ENCODE assay signal across 8 mouse cellular contexts in the genomic region with DNA sequence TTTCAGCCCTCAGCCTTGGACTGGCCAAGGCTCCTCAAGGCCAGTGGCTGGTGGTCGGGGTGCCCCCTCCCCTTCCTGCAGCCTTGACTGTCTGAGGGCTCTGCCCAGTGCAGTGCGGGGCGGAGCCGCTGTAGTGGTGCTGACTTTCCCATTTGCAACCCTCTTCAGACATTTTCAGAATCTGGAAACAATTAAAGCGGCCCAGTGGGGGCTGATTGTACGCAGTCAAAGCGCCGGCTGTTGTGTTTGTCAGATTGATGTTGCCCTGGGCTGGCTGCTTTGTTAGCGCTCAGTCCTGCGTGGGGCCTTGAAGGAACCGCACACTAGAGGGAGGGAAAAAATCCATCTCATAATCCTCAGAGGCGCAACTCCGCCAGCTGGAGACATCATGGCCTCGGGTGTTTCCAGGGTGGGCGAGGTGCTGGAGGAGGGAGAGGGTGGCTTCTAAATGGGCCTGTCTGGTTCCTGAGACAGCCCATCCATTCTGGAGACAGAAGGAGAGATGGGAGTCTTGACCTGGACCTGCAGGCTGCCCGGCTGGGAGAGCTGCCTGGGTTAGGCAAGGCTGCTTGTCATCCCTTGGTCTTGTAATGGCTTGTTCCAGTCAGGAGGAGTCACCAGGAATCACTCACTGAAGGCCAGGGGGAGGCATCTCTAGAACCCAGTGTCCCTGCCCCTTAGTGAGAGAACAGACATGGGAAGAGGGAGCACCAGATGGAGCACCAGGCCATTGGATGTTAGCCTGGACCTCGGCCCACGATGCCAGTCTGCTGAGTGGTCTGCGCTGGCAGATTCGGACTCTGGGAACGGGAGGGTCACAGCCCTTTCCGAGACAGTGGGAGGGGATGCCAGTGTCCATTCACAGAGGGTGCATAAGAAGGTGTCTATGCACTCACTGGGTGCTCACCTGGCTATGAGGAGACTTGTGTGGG.
DNase-seq lines count a peak whose midpoint lies in the region; ATAC-seq lines count a peak whose summit lies in the region.

No protein-coding gene starts in this region.

- no peak overlapping the region for H3K4me3 ChIP-seq in heart, embryonic 13.5 days
- H3K4me3 ChIP-seq in heart, embryonic 11.5 days (ENCODE audit: low read depth, low read length), result no peak overlapping the region
- H3K4me3 ChIP-seq in hindbrain, embryonic 13.5 days, result no peak overlapping the region
- no peak overlapping the region for H3K4me3 ChIP-seq in midbrain, embryonic 16.5 days (ENCODE audit: low read depth, low read length)

- peak overlapping the region; percentile 37 for H3K9ac ChIP-seq in heart, embryonic 13.5 days
- no peak overlapping the region for H3K9ac ChIP-seq in heart, embryonic 11.5 days (ENCODE audit: low read depth, low read length)
- peak overlapping the region; percentile 63 for H3K9ac ChIP-seq in hindbrain, embryonic 13.5 days
- H3K9ac ChIP-seq in midbrain, embryonic 16.5 days (ENCODE audit: low read depth, low read length), result peak overlapping the region; percentile 45; the same call in 1 of the 2 replicates

- peak; percentile 84 for DNase-seq in embryo, embryonic 10 days (ENCODE audit: low spot score)
- DNase-seq in frontal cortex, postnatal 14 days (ENCODE audit: low spot score in 2 of 2), result no peak
- DNase-seq in urinary bladder, postnatal 10 days (ENCODE audit: low spot score), result no peak
- DNase-seq in right cerebral cortex, postnatal 25 days, result no peak

- no peak for ATAC-seq in heart, embryonic 13.5 days (ENCODE audit: extremely low read depth, insufficient number of reproducible peaks, low FRiP score, low TSS enrichment)
- no peak for ATAC-seq in heart, embryonic 11.5 days (replicated peaks; ENCODE audit: insufficient number of reproducible peaks, low FRiP score, low TSS enrichment)
- ATAC-seq in hindbrain, embryonic 13.5 days (ENCODE audit: low FRiP score), result peak; percentile 37
- no peak for ATAC-seq in midbrain, embryonic 16.5 days

- H3K4me2 ChIP-seq in heart, embryonic 13.5 days, result no peak overlapping the region
- H3K4me2 ChIP-seq in heart, embryonic 11.5 days, result no peak overlapping the region
- no peak overlapping the region for H3K4me2 ChIP-seq in hindbrain, embryonic 13.5 days
- no peak overlapping the region for H3K4me2 ChIP-seq in midbrain, embryonic 16.5 days (ENCODE audit: low read length)

- no peaks in the 10 kb centered on the region for H3K36me3 ChIP-seq in heart, embryonic 13.5 days
- no peaks in the 10 kb centered on the region for H3K36me3 ChIP-seq in heart, embryonic 11.5 days (ENCODE audit: control insufficient read depth, insufficient read depth, low read length)
- no peaks in the 10 kb centered on the region for H3K36me3 ChIP-seq in hindbrain, embryonic 13.5 days
- no peaks in the 10 kb centered on the region for H3K36me3 ChIP-seq in midbrain, embryonic 16.5 days (ENCODE audit: control insufficient read depth, insufficient read depth, low read length)

- WGBS in heart, embryonic 13.5 days, result 68% methylated on average over 22 of the region's 22 CpGs
- 61% methylated on average over 22 of the region's 22 CpGs for WGBS in heart, embryonic 11.5 days (ENCODE audit: insufficient replicate concordance)
- WGBS in hindbrain, embryonic 13.5 days, result 25% methylated on average over 22 of the region's 22 CpGs
- 32% methylated on average over 22 of the region's 22 CpGs for WGBS in midbrain, embryonic 16.5 days

- H3K27me3 ChIP-seq in heart, embryonic 13.5 days (replicated peaks), result 0 out of 2 replicates have a peak, but pooled peaks cover under 1% of the 10 kb centered on the region
- H3K27me3 ChIP-seq in heart, embryonic 11.5 days (ENCODE audit: control insufficient read depth, insufficient read depth, low read length), result no peaks in the 10 kb centered on the region
- H3K27me3 ChIP-seq in hindbrain, embryonic 13.5 days, result no peaks in the 10 kb centered on the region; the same call in 1 of the 2 replicates
- no peaks in the 10 kb centered on the region for H3K27me3 ChIP-seq in midbrain, embryonic 16.5 days (ENCODE audit: control insufficient read depth, insufficient read depth, low read depth, low read length)

- peaks cover 59% of the 10 kb centered on the region for H3K4me1 ChIP-seq in heart, embryonic 13.5 days
- peaks cover 51% of the 10 kb centered on the region for H3K4me1 ChIP-seq in heart, embryonic 11.5 days (ENCODE audit: control insufficient read depth, insufficient read depth, low read length)
- peaks cover 81% of the 10 kb centered on the region for H3K4me1 ChIP-seq in hindbrain, embryonic 13.5 days (replicated peaks)
- H3K4me1 ChIP-seq in midbrain, embryonic 16.5 days (ENCODE audit: control insufficient read depth, insufficient read depth, low read length), result peaks cover 49% of the 10 kb centered on the region

- H3K9me3 ChIP-seq in heart, embryonic 13.5 days, result no peaks in the 10 kb centered on the region
- H3K9me3 ChIP-seq in heart, embryonic 11.5 days (replicated peaks; ENCODE audit: control insufficient read depth, low read length), result no peaks in the 10 kb centered on the region
- no peaks in the 10 kb centered on the region for H3K9me3 ChIP-seq in hindbrain, embryonic 13.5 days
- H3K9me3 ChIP-seq in midbrain, embryonic 16.5 days (replicated peaks; ENCODE audit: control insufficient read depth, low read length, poor library complexity, severe bottlenecking), result no peaks in the 10 kb centered on the region

- H3K27ac ChIP-seq in heart, embryonic 13.5 days (replicated peaks), result no peak overlapping the region
- H3K27ac ChIP-seq in heart, embryonic 11.5 days (ENCODE audit: low read depth, low read length), result no peak overlapping the region
- H3K27ac ChIP-seq in hindbrain, embryonic 13.5 days, result peak overlapping the region; percentile 91
- peak overlapping the region; percentile 60 for H3K27ac ChIP-seq in midbrain, embryonic 16.5 days (ENCODE audit: low read length)

Comparison
In these comparisons a context has a peak if more than half of its experiments do, and no peak if none do; other contexts are left out.
1. H3K27ac ChIP-seq: peak in hindbrain, embryonic 13.5 days (single experiment) and midbrain, embryonic 16.5 days (single experiment); none in heart, embryonic 13.5 days (single experiment) and heart, embryonic 11.5 days (single experiment).